Mouse (Mus musculus): ENCODE results near the gene Gpr37l1. TPM values are rescaled to one million over a fixed set of nuclear protein-coding genes. Genes with fewer than 3 reads are reported as not detected.

The Gpr37l1 gene
- polyA plus RNA-seq, 1 experiment: 555 TPM

GRCm38 (mm10) chr1:135154411-135154959, 13.0 kb downstream of the Gpr37l1 start:
- WGBS: under 1% methylated on average over 14 of the region's 14 CpGs
- no peaks in the 10 kb centered on the region for H3K27me3 ChIP-seq (ENCODE audit: control insufficient read depth, insufficient read depth, low read length)
- peak overlapping the region; percentile 8; the same call in 1 of the 2 replicates for H3K27ac ChIP-seq (ENCODE audit: insufficient read depth, low read length)
- H3K4me3 ChIP-seq (replicated peaks; ENCODE audit: insufficient read depth, low read depth, low read length): peak overlapping the region; percentile 44
- peak; percentile 83 to 88 for DNase-seq
- TF ChIP-seq POLR2A (IDR thresholded peaks at IDR 0.05; ENCODE audit: borderline replicate concordance, insufficient read depth, low read length): no peak
- peak; percentile 81 for TF ChIP-seq CTCF (IDR thresholded peaks at IDR 0.05; ENCODE audit: borderline replicate concordance, insufficient read depth, low read depth, low read length)
- peaks cover 12% of the 10 kb centered on the region; the same call in 1 of the 2 replicates for H3K4me1 ChIP-seq (ENCODE audit: control insufficient read depth, insufficient read depth, low read length)

GRCm38 (mm10) chr1:135154011-135154410, 13.5 kb downstream of the Gpr37l1 start:
- peaks cover 14% of the 10 kb centered on the region; the same call in 1 of the 2 replicates for H3K4me1 ChIP-seq (ENCODE audit: control insufficient read depth, insufficient read depth, low read length)
- no peak overlapping the region for H3K27ac ChIP-seq (ENCODE audit: insufficient read depth, low read length)
- WGBS: 29% methylated on average over 13 of the region's 13 CpGs
- TF ChIP-seq CTCF (IDR thresholded peaks at IDR 0.05; ENCODE audit: borderline replicate concordance, insufficient read depth, low read depth, low read length): no peak
- TF ChIP-seq POLR2A (IDR thresholded peaks at IDR 0.05; ENCODE audit: borderline replicate concordance, insufficient read depth, low read length): no peak
- H3K27me3 ChIP-seq (ENCODE audit: control insufficient read depth, insufficient read depth, low read length): no peaks in the 10 kb centered on the region
- H3K4me3 ChIP-seq (replicated peaks; ENCODE audit: insufficient read depth, low read depth, low read length): no peak overlapping the region
- DNase-seq: no peak

GRCm38 (mm10) chr1:135148996-135149395, 18.5 kb downstream of the Gpr37l1 start:
- Histone ChIP-seq H3K4me3 (replicated peaks; ENCODE audit: insufficient read depth, low read depth, low read length) (peak overlapping the region; percentile 10), H3K4me1 (ENCODE audit: control insufficient read depth, insufficient read depth, low read length) (peaks cover 16% of the 10 kb centered on the region; the same call in 1 of the 2 replicates), H3K27me3 (ENCODE audit: control insufficient read depth, insufficient read depth, low read length) (no peaks in the 10 kb centered on the region), H3K27ac (ENCODE audit: insufficient read depth, low read length) (no peak overlapping the region)
- no peak for TF ChIP-seq POLR2A (IDR thresholded peaks at IDR 0.05; ENCODE audit: borderline replicate concordance, insufficient read depth, low read length)
- no peak for TF ChIP-seq CTCF (IDR thresholded peaks at IDR 0.05; ENCODE audit: borderline replicate concordance, insufficient read depth, low read depth, low read length)
- DNase-seq: no peak
- WGBS: 45% methylated on average over 5 of the region's 5 CpGs

- Histone ChIP-seq H3K4me3 (replicated peaks; ENCODE audit: insufficient read depth, low read depth, low read length) (peak overlapping the region; percentile 92), H3K4me1 (ENCODE audit: control insufficient read depth, insufficient read depth, low read length) (peaks cover 16% of the 10 kb centered on the region; the same call in 1 of the 2 replicates), H3K27me3 (ENCODE audit: control insufficient read depth, insufficient read depth, low read length) (no peaks in the 10 kb centered on the region), H3K27ac (ENCODE audit: insufficient read depth, low read length) (peak overlapping the region; percentile 39; the same call in 1 of the 2 replicates)
- 14% methylated on average over 4 of the region's 4 CpGs for WGBS
- no peak for TF ChIP-seq POLR2A (IDR thresholded peaks at IDR 0.05; ENCODE audit: borderline replicate concordance, insufficient read depth, low read length)
- TF ChIP-seq CTCF (IDR thresholded peaks at IDR 0.05; ENCODE audit: borderline replicate concordance, insufficient read depth, low read depth, low read length): no peak
- no peak for DNase-seq
Measured at GRCm38 (mm10) chr1:135148476-135148875, 19.0 kb downstream of the Gpr37l1 start.

- DNase-seq: no peak
- H3K4me1 ChIP-seq (ENCODE audit: control insufficient read depth, insufficient read depth, low read length): peaks cover 16% of the 10 kb centered on the region; the same call in 1 of the 2 replicates
- H3K27ac ChIP-seq (ENCODE audit: insufficient read depth, low read length): peak overlapping the region; percentile 96
- no peaks in the 10 kb centered on the region for H3K27me3 ChIP-seq (ENCODE audit: control insufficient read depth, insufficient read depth, low read length)
- WGBS: 2% methylated on average over 7 of the region's 7 CpGs
- H3K4me3 ChIP-seq (replicated peaks; ENCODE audit: insufficient read depth, low read depth, low read length): peak overlapping the region; percentile 92
- TF ChIP-seq POLR2A (IDR thresholded peaks at IDR 0.05; ENCODE audit: borderline replicate concordance, insufficient read depth, low read length) (no peak), CTCF (IDR thresholded peaks at IDR 0.05; ENCODE audit: borderline replicate concordance, insufficient read depth, low read depth, low read length) (no peak)
Measured at GRCm38 (mm10) chr1:135147702-135148058, 19.8 kb downstream of the Gpr37l1 start.

GRCm38 (mm10) chr1:135146946-135147701, 20.4 kb downstream of the Gpr37l1 start:
- WGBS: under 1% methylated on average over 69 of the region's 69 CpGs
- peak; percentile 79 to 81 for DNase-seq
- Histone ChIP-seq H3K4me3 (replicated peaks; ENCODE audit: insufficient read depth, low read depth, low read length) (peak overlapping the region; percentile 92), H3K4me1 (ENCODE audit: control insufficient read depth, insufficient read depth, low read length) (peaks cover 16% of the 10 kb centered on the region; the same call in 1 of the 2 replicates), H3K27me3 (ENCODE audit: control insufficient read depth, insufficient read depth, low read length) (no peaks in the 10 kb centered on the region), H3K27ac (ENCODE audit: insufficient read depth, low read length) (peak overlapping the region; percentile 96)
- TF ChIP-seq POLR2A (IDR thresholded peaks at IDR 0.05; ENCODE audit: borderline replicate concordance, insufficient read depth, low read length) (no peak), CTCF (IDR thresholded peaks at IDR 0.05; ENCODE audit: borderline replicate concordance, insufficient read depth, low read depth, low read length) (no peak)

GRCm38 (mm10) chr1:135146077-135146945, 21.2 kb downstream of the Gpr37l1 start, which contains the start of gene Arl8a:
Arl8a (plus strand) TSS chr1:135146824.
- peaks cover 14% of the 10 kb centered on the region; the same call in 1 of the 2 replicates for H3K4me1 ChIP-seq (ENCODE audit: control insufficient read depth, insufficient read depth, low read length)
- H3K27me3 ChIP-seq (ENCODE audit: control insufficient read depth, insufficient read depth, low read length): no peaks in the 10 kb centered on the region
- H3K27ac ChIP-seq (ENCODE audit: insufficient read depth, low read length): peak within 1 kb of the TSS; percentile 96
- TF ChIP-seq POLR2A (IDR thresholded peaks at IDR 0.05; ENCODE audit: borderline replicate concordance, insufficient read depth, low read length) (peak; percentile 75; the same call in 1 of the 2 replicates), CTCF (IDR thresholded peaks at IDR 0.05; ENCODE audit: borderline replicate concordance, insufficient read depth, low read depth, low read length) (no peak)
- H3K4me3 ChIP-seq (replicated peaks; ENCODE audit: insufficient read depth, low read depth, low read length): peak within 1 kb of the TSS; percentile 92
- peak; percentile 89 to 93 for DNase-seq
- under 1% methylated on average over 78 of the region's 78 CpGs for WGBS
